Mouse (Mus musculus): ENCODE results near the gene Gm2004. TPM values are rescaled to one million over a fixed set of nuclear protein-coding genes. Genes with fewer than 3 reads are reported as not detected.
"Not testable (repeated sequence)": the region's sequence is repeated elsewhere in the genome, so short reads cannot be mapped to it uniquely, and the experiment has no call there.

Gene Gm2004
- 1.4 and 1.7 TPM in 2 replicates for polyA plus RNA-seq (2014; fragmentation: Nextera tagmentation; extraction: Ambion mirVana)

DNA sequence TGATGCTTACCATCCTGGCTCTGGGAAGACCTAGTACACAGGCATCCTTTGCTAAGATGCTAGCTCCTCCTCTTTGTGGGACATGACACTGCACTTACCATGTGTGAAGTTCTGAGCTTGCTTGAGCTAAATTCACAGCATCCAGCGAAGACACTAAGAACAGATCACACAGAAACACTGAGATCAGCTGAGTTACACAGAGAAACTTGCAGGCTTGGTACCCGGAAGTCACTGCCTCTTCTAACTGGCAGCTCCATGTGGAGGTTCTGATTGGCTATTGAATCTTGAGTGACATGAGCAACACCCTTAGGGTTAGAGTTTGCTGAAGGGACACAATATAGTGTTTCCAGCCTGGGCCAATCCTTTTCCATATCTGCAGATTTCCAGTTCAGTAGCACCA is at the start of gene Gm2004:
Gm2004 (minus strand) TSS at position 101 of the 400 bp plus-strand sequence.
- no CpG with 5 or more reads among the region's 2 CpGs for WGBS
- not testable (repeated sequence) for H3K4me2 ChIP-seq (replicated peaks; ENCODE audit: low read depth, low read length); H3K27me3 ChIP-seq (ENCODE audit: control insufficient read depth, insufficient read depth, low read length); H3K9ac ChIP-seq (ENCODE audit: low read depth, low read length); H3K4me1 ChIP-seq (ENCODE audit: control insufficient read depth, insufficient read depth, low read length); H3K9me3 ChIP-seq (ENCODE audit: control insufficient read depth, low read length); H3K36me3 ChIP-seq (ENCODE audit: control insufficient read depth, insufficient read depth, low read length); H3K27ac ChIP-seq (ENCODE audit: low read depth, low read length); H3K4me3 ChIP-seq (ENCODE audit: low read length); ATAC-seq (ENCODE audit: low FRiP score, low TSS enrichment)

Other genes with a start within 250 kb of the Gm2004 start
- gene Zfp966, start 218.7 kb downstream of the Gm2004 start, polyA plus RNA-seq (2014; fragmentation: Nextera tagmentation; extraction: Ambion mirVana) = 2.6 and 6.4 TPM in 2 replicates
- 22.5 and 25.3 TPM in 2 replicates for gene Gm2026, start 184.5 kb downstream of the Gm2004 start, polyA plus RNA-seq (2014; fragmentation: Nextera tagmentation; extraction: Ambion mirVana)
- gene 2210418O10Rik, start 76.7 kb upstream of the Gm2004 start, polyA plus RNA-seq (2014; fragmentation: Nextera tagmentation; extraction: Ambion mirVana) = 12.9 and 13.4 TPM in 2 replicates
- not detected in 2 replicates for gene Gm11009, start 169.7 kb upstream of the Gm2004 start, polyA plus RNA-seq (2014; fragmentation: Nextera tagmentation; extraction: Ambion mirVana)

All from kidney, embryonic 14.5 days (tissue).